Mouse (Mus musculus) forebrain, embryonic 12.5 days (tissue): ENCODE data around the gene Spg21. TPM values are rescaled to one million over a fixed set of nuclear protein-coding genes. Genes with fewer than 3 reads are reported as not detected.

Experiments
- ATAC-seq: fragments of 200-750 bp; cut with Nextera tagmentation; 2 replicates; pipeline ENCODE4 v1.8.0; 2017; ENCODE audit warnings: moderate TSS enrichment; ENCODE audit not compliant: low FRiP score
- H3K27ac ChIP-seq: fragments of 300-500 bp; sonication (generic); 2 replicates; pipeline ENCODE4 v1.5.1; 2016; ENCODE audit warnings: mild to moderate bottlenecking
- H3K27me3 ChIP-seq: fragments of 300-500 bp; sonication (generic); 2 replicates; pipeline ENCODE4 v1.6.1; 2016; ENCODE audit warnings: mild to moderate bottlenecking
- H3K36me3 ChIP-seq: fragments of 300-500 bp; sonication (generic); replicated peaks from 2 replicates; pipeline ENCODE4 v1.6.1; 2016; ENCODE audit warnings: mild to moderate bottlenecking
- H3K4me1 ChIP-seq: fragments of 300-500 bp; sonication (generic); 2 replicates; pipeline ENCODE4 v1.6.1; 2016
- H3K4me2 ChIP-seq: fragments of 300-500 bp; sonication (generic); 2 replicates; pipeline ENCODE4 v1.6.1; 2016; ENCODE audit warnings: mild to moderate bottlenecking, moderate library complexity
- H3K4me3 ChIP-seq: fragments of 300-500 bp; sonication (generic); replicated peaks from 2 replicates; pipeline ENCODE4 v1.5.1; 2016; ENCODE audit warnings: mild to moderate bottlenecking
- H3K9ac ChIP-seq: fragments of 300-500 bp; sonication (generic); 2 replicates; pipeline ENCODE4 v1.6.1; 2016; ENCODE audit warnings: mild to moderate bottlenecking
- H3K9me3 ChIP-seq: fragments of 300-500 bp; sonication (generic); 2 replicates; pipeline ENCODE4 v1.6.1; 2016
- WGBS: fragments of 180-500 bp; shearing (Covaris S2); methylation state at CpG from one replicate; pipeline ENCODE4 v1.1.7; 2016; 5-methylcytosine and 5-hydroxymethylcytosine counted together
- polyA plus RNA-seq: library from polyadenylated mRNA; unstranded; fragments of >200 nt; fragmentation: Nextera tagmentation; extraction: Ambion mirVana; gene quantifications from 2 replicates; pipeline ENCODE4 v1.2.1, GENCODE M21; 2016

Gene Spg21
- polyA plus RNA-seq, 1 experiment from 2014 or later = 118 TPM

GRCm38 (mm10) chr9:65435211-65435610, 25.5 kb upstream of the Spg21 start:
- WGBS = 75% methylated on average over 4 of the region's 4 CpGs
- ATAC-seq = no peak
- Histone ChIP-seq H3K4me2 (no peak overlapping the region; the same call in 1 of the 2 replicates), H3K9ac (no peak overlapping the region), H3K4me1 (peaks cover 6% of the 10 kb centered on the region), H3K36me3 (0 out of 2 replicates have a peak, but pooled peaks cover 3% of the 10 kb centered on the region), H3K4me3 (no peak overlapping the region; the same call in 1 of the 2 replicates), H3K27ac (no peak overlapping the region), H3K9me3 (no peaks in the 10 kb centered on the region), H3K27me3 (0 out of 2 replicates have a peak, but pooled peaks cover 4% of the 10 kb centered on the region)

GRCm38 (mm10) chr9:65435671-65436301, 25.0 kb upstream of the Spg21 start, which contains the start of gene Mtfmt:
Gene Mtfmt, plus strand, starts transcription at chr9:65435782.
- peak within 1 kb of the TSS; percentile 95 for H3K4me3 ChIP-seq
- peak; percentile 91 for ATAC-seq
- 0 out of 2 replicates have a peak, but pooled peaks cover 4% of the 10 kb centered on the region for H3K27me3 ChIP-seq
- peaks cover 9% of the 10 kb centered on the region; the same call in 1 of the 2 replicates for H3K36me3 ChIP-seq
- no peaks in the 10 kb centered on the region for H3K9me3 ChIP-seq
- H3K9ac ChIP-seq = peak within 1 kb of the TSS; percentile 86
- no peak within 1 kb of the TSS for H3K27ac ChIP-seq
- peaks cover 6% of the 10 kb centered on the region for H3K4me1 ChIP-seq
- H3K4me2 ChIP-seq = peak within 1 kb of the TSS; percentile 71
- WGBS = under 1% methylated on average over 54 of the region's 54 CpGs

DNA sequence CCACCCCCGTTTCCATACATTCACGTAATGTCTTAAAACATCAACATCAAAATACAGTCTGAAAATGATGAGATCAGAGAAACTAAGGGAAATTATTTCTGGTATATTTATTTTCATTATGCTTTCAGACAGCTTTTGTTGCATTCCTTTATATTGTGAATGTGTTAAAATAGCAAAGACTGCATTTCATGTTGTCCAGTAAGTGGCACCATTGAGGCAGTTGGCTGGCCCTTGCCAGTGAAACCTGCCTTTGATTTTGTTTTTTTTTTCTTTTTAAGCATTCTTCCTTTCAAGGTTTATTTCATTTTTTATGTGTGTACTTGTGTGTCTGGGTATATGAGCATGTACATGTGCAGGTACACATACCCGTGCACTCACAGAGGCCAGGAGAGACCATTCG, 16.1 kb upstream of the Spg21 start:
- no peak for ATAC-seq
- Histone ChIP-seq H3K27me3 (no peaks in the 10 kb centered on the region), H3K4me3 (no peak overlapping the region), H3K27ac (no peak overlapping the region), H3K9me3 (no peaks in the 10 kb centered on the region), H3K9ac (no peak overlapping the region), H3K36me3 (peaks cover 60% of the 10 kb centered on the region), H3K4me2 (no peak overlapping the region), H3K4me1 (no peaks in the 10 kb centered on the region)
- 97% methylated on average over 4 of the region's 4 CpGs for WGBS

GRCm38 (mm10) chr9:65447951-65448350, 12.8 kb upstream of the Spg21 start:
- Histone ChIP-seq H3K4me3 (no peak overlapping the region), H3K27me3 (no peaks in the 10 kb centered on the region), H3K27ac (no peak overlapping the region), H3K4me2 (no peak overlapping the region), H3K9me3 (no peaks in the 10 kb centered on the region), H3K9ac (no peak overlapping the region), H3K36me3 (peaks cover 69% of the 10 kb centered on the region), H3K4me1 (no peaks in the 10 kb centered on the region)
- ATAC-seq = no peak
- 89% methylated on average over 6 of the region's 6 CpGs for WGBS

DNA sequence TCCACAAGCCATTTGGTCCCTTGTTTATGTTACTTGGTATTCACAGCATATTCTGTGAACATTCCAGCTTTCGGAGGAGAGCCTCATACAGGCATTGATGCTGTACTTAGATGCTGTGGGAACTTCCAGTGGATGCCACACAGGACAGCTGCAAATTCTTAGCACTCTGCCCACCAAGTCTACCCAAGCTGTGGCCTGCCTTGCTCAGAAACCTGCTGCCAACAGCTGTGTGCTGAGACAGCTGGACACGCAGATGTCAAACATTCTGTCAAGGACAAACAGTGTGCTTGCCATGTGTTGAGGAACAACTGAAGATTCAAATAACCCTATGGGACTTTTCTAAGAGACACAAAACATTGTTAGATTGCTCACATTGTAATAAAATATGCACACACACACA, 1.8 kb upstream of the Spg21 start:
- WGBS = 93% methylated on average over 2 of the region's 2 CpGs
- no peaks in the 10 kb centered on the region for H3K36me3 ChIP-seq

DNA sequence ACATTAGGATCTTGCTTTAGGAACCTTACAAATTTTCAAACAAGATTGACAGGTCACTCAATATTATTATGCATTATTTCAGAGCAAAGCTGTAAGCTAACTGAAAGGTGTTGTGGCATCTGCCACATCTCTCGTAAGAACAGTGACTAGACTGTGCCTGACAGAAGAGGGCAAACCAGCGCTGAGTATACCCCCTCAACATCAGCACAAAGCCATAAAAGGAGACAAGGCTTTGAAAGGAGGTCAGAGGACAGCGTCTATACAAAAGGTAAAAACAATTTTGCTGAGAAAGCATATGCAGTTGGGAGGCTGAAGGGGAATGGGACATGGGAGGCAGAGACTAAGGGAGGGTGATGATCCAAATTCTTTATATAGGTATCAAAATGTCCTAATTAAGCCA, 549 bp upstream of the Spg21 start:
- peak overlapping the region; percentile 64 for H3K4me2 ChIP-seq
- no peaks in the 10 kb centered on the region for H3K9me3 ChIP-seq
- peak overlapping the region; percentile 87 for H3K4me3 ChIP-seq
- peak; percentile 11; the same call in 1 of the 2 replicates for ATAC-seq
- 35% methylated on average over 3 of the region's 3 CpGs for WGBS
- 0 out of 2 replicates have a peak overlapping the region, but pooled peaks have one; percentile 29 for H3K9ac ChIP-seq
- H3K27ac ChIP-seq = peak overlapping the region; percentile 83
- no peaks in the 10 kb centered on the region for H3K27me3 ChIP-seq
- peaks cover 1% of the 10 kb centered on the region; the same call in 1 of the 2 replicates for H3K36me3 ChIP-seq
- peaks cover 23% of the 10 kb centered on the region for H3K4me1 ChIP-seq

More for the DNA sequence above, 1.8 kb upstream of the Spg21 start:
- no peak overlapping the region for H3K4me2 ChIP-seq
- no peak overlapping the region; the same call in 1 of the 2 replicates for H3K9ac ChIP-seq
- H3K4me3 ChIP-seq = no peak overlapping the region
- H3K4me1 ChIP-seq = peaks cover 23% of the 10 kb centered on the region
- ATAC-seq = no peak
- no peaks in the 10 kb centered on the region for H3K27me3 ChIP-seq
- H3K9me3 ChIP-seq = no peaks in the 10 kb centered on the region
- no peak overlapping the region for H3K27ac ChIP-seq

- H3K27me3 ChIP-seq = no peaks in the 10 kb centered on the region
- H3K9me3 ChIP-seq = no peaks in the 10 kb centered on the region
- peaks cover 23% of the 10 kb centered on the region for H3K4me1 ChIP-seq
- H3K4me2 ChIP-seq = no peak overlapping the region
- no peak overlapping the region for H3K27ac ChIP-seq
- ATAC-seq = no peak
- WGBS = 84% methylated on average over 5 of the region's 5 CpGs
- H3K4me3 ChIP-seq = no peak overlapping the region
- no peak overlapping the region for H3K9ac ChIP-seq
- H3K36me3 ChIP-seq = peaks cover 18% of the 10 kb centered on the region
These were observed 1.8 kb downstream of the Spg21 start for GRCm38 (mm10) chr9:65462544-65462943.

- 96% methylated on average over 6 of the region's 6 CpGs for WGBS
- Histone ChIP-seq H3K27ac (no peak overlapping the region), H3K9me3 (no peaks in the 10 kb centered on the region), H3K27me3 (no peaks in the 10 kb centered on the region), H3K36me3 (peaks cover 28% of the 10 kb centered on the region), H3K4me2 (no peak overlapping the region), H3K4me1 (peaks cover 23% of the 10 kb centered on the region), H3K4me3 (no peak overlapping the region), H3K9ac (no peak overlapping the region)
- ATAC-seq = no peak
These were observed 3.4 kb downstream of the Spg21 start for GRCm38 (mm10) chr9:65464161-65464560.

DNA sequence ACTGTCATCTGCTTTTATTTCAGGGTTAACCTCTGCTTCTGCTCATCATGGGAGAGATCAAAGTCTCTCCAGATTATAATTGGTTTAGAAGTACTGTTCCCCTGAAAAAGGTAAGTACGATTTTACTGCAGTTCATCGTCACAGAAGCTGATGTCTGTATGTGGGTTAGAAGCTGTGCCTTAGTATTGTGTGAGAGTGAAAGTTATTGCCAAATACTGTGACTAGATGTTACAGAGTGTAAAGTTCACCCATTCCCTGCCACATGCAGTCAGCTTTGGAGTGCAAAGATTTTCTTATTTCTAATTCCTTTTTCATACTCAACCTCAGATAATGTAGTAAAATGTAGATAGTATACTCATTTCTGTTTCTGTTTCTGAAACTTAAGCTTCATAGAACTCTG, 4.5 kb downstream of the Spg21 start:
- no peak for ATAC-seq
- no peaks in the 10 kb centered on the region for H3K9me3 ChIP-seq
- H3K9ac ChIP-seq = no peak overlapping the region
- H3K4me1 ChIP-seq = peaks cover 22% of the 10 kb centered on the region
- H3K36me3 ChIP-seq = peaks cover 38% of the 10 kb centered on the region
- no peak overlapping the region for H3K4me2 ChIP-seq
- no peaks in the 10 kb centered on the region for H3K27me3 ChIP-seq
- 82% methylated on average over 2 of the region's 2 CpGs for WGBS
- H3K27ac ChIP-seq = no peak overlapping the region
- no peak overlapping the region for H3K4me3 ChIP-seq

GRCm38 (mm10) chr9:65467686-65468085, 6.9 kb downstream of the Spg21 start:
- no peak overlapping the region for H3K4me2 ChIP-seq
- H3K27ac ChIP-seq = no peak overlapping the region

DNA sequence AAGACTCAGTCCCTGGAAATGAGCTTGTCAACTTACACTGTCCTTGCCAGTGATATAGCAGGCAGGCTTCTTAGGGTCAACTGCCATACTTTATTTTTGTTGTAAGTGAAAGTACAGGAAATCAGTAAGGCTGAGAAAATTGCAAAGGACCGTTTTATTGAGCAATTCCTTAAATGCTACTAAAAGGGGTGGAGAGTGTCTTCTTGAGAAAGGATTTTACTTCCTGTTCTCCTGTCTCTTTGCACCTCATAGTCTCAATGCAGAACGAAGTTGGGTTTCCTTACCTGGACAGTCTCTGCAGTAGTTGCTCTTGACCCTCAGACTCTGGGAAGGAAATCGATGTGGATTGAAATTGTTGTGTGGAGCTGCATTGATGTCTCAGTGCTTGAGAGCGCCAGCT, 12.0 kb downstream of the Spg21 start:
- WGBS = 95% methylated on average over 4 of the region's 4 CpGs
- Histone ChIP-seq H3K36me3 (peaks cover 65% of the 10 kb centered on the region), H3K9me3 (no peaks in the 10 kb centered on the region)

More at GRCm38 (mm10) chr9:65467686-65468085, 6.9 kb downstream of the Spg21 start:
- Histone ChIP-seq H3K4me1 (peaks cover 8% of the 10 kb centered on the region), H3K36me3 (peaks cover 50% of the 10 kb centered on the region), H3K27me3 (no peaks in the 10 kb centered on the region), H3K9me3 (no peaks in the 10 kb centered on the region), H3K4me3 (no peak overlapping the region), H3K9ac (no peak overlapping the region)
- 79% methylated on average over 11 of the region's 11 CpGs for WGBS
- ATAC-seq = no peak

GRCm38 (mm10) chr9:65479158-65479557, 18.4 kb downstream of the Spg21 start:
- Histone ChIP-seq H3K9me3 (no peaks in the 10 kb centered on the region), H3K4me2 (no peak overlapping the region), H3K4me1 (no peaks in the 10 kb centered on the region), H3K27ac (no peak overlapping the region), H3K27me3 (no peaks in the 10 kb centered on the region; the same call in 1 of the 2 replicates), H3K4me3 (no peak overlapping the region), H3K9ac (no peak overlapping the region), H3K36me3 (peaks cover 83% of the 10 kb centered on the region)
- WGBS = 89% methylated on average over 8 of the region's 8 CpGs
- no peak for ATAC-seq

More for the DNA sequence above, 12.0 kb downstream of the Spg21 start:
- Histone ChIP-seq H3K27ac (no peak overlapping the region), H3K27me3 (no peaks in the 10 kb centered on the region; the same call in 1 of the 2 replicates), H3K9ac (no peak overlapping the region), H3K4me1 (0 out of 2 replicates have a peak, but pooled peaks cover 4% of the 10 kb centered on the region), H3K4me2 (no peak overlapping the region), H3K4me3 (no peak overlapping the region)
- ATAC-seq = no peak

DNA sequence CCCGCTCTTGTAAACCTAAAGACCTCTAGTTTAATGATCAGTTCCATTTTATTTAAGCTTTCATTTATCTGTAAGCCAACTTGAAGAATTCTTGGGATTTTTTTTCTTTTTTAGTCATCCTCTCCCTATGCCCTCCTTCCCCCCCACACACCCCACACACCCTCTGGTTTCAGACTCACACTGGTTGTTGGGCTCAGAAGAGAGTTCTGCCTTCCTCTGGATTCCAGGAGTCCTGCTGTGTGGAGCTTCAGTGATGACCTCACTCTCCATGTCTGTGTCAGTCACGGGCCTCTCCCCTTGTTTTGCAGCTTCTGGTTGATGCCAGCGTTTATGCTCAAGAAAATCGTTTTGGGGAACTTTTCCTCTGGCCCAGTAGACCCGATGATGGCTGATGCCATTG, 19.3 kb downstream of the Spg21 start:
- no peak for ATAC-seq
- Histone ChIP-seq H3K4me1 (no peaks in the 10 kb centered on the region), H3K9me3 (no peaks in the 10 kb centered on the region), H3K27me3 (no peaks in the 10 kb centered on the region; the same call in 1 of the 2 replicates), H3K4me3 (no peak overlapping the region), H3K9ac (no peak overlapping the region), H3K27ac (no peak overlapping the region), H3K36me3 (peaks cover 84% of the 10 kb centered on the region), H3K4me2 (no peak overlapping the region)
- WGBS = 91% methylated on average over 5 of the region's 5 CpGs
